Mouse (Mus musculus) mouse embryonic stem cell (cell line): Measurements from ENCODE around the gene E2f8.

ENCODE experiments used
- in situ Hi-C, 2 experiments: fragments of 300-500 bp; cut with MboI; formaldehyde crosslinking; loops; 1 replicate in 1 of 2; 3 replicates in 1 of 2; pipeline ENCODE4 v1.14.3; 2019 to 2020; ENCODE audit warnings: low sequenced_read_pairs in 2 of 2, low pct_unique_long_range_greater_than_20kb in 1 of 2, mixed read lengths in 1 of 2; ENCODE audit not compliant: unreplicated experiment in 1 of 2

The E2f8 gene

DNA sequence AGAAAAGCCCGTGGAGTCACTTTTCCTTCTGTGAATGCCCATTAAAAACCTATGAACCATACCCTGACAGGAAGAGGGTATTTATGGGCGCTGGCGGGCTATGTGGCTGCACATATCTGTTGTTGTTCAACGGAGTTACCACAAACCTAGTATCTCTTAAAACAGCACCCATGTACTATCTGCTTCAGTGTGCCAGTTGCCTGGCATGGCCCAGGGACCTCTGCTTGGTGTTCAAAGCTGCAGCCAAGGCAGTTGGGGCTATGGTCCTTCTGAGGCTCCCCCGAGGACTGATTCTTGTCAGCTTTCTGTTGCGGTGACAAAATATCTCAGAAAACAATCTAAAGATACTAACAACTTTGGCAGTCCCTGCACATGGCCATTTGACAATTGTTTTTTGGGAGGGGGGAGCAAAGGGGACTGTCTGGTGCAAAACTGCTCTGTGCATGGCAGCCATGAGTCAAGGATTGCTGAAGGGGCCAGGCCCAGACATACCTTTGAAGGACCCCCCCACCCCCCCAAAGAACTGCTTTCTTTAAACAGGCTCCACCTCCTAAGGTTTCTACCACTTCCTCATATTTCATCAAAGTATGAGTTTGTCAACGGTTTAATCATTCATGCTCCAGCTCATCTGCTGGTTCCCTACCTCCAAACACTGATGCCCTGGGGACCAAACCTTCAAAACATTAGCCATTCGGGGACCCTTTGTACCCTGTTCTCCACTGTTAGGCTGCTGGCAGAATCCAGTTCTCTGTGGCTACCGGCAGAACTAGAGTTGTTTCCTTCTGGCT is 16.5 kb downstream of the E2f8 start:
- in situ Hi-C loops, result no loop called here

DNA sequence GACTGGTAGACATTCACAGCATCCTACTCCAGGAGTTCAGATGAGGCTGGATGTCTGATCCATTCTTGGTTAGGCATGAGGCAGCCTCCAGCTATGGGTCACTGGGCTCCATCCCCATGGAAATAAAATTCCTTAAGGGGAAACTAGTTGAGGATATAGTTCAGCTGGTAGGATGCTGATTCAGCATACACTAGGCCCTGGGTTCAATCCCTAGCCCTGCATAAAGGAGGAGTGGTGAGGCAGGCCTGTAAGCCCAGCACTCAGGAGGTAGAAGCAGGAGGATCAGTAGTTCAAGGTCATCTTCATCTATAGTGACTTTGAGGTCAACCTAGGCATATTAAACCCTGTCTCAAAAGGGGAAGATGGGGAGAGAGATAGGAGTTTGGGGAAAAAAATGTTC is 17.2 kb downstream of the E2f8 start:
- in situ Hi-C loops, result no loop called here

DNA sequence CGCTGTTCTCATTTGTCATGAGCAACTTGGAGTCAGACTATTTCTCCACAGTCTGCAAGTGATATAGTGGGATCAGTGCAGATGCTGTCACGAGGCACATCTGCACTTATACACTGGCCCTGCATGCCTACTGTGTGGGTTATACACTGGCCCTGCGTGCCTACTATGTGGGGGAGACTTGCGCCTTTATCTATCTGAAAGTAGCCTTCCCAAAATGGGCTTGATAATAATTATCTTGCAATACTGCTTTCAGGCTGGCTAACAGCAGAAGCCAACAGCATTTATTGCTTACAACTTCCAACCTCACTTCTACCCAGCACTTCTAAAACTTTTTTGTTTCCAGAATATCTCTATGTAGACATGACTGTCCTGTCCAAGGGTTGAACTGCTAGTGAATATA is 19.6 kb downstream of the E2f8 start:
- in situ Hi-C loops, result no loop called here

DNA sequence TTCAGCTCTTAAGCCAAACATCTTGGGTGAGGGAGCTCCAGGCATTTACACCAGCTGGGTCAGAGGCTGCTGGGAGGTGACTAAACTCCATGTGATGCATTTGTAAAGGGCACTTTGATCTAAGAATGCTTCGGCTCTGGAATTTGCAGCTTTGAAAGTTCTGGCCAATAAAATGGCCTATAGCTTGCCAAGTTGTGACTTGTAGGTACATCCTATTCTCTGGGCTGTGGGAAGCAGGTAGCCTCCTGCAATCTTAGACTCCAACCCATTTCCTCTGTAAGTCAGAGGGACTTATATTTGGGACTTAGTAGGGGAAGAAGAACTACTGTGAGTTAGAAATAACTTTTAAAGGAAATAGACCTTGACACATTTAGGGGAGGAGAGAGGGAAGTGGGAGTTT is 20.4 kb downstream of the E2f8 start:
- in situ Hi-C loops, result no loop called here

DNA sequence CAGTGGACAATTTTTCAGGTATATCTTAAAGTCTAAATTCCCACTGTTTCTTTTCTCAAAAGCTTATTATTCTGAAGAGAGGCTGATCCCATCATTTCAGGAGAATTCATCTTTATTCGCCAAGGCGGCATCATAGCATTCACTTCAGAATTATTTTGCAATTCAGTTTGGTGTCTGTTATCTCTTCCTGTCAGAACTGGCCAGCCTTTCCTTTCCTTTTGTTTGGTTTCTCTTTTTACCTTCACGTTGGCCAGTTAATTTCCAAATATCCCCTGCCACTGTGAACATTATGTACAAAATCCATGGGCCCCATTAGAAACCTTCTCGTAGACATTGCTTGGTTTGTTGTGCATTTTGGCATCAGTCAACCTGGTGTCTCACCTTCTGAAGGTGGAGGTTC is 22.0 kb downstream of the E2f8 start:
- in situ Hi-C loops, result no loop called here

DNA sequence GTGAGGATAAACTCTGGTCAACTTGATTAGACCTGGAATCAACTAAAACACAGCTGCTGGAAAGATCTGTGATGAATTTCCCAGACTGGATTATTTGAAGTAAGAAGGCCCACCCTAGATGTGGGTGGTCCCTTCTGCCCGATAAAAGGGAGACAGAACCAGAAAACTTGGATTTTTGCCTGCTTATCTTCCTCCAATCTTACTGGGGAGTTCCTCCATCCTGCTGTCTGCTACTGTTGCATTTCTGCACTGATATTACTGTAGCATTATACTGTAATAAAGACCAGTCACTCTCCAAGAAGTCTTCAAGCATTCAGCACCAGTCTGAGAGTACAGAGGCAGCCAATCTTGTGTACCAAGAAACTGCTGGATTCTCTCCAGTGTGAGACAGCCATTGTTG is 23.1 kb downstream of the E2f8 start:
- in situ Hi-C loops, result no loop called here

DNA sequence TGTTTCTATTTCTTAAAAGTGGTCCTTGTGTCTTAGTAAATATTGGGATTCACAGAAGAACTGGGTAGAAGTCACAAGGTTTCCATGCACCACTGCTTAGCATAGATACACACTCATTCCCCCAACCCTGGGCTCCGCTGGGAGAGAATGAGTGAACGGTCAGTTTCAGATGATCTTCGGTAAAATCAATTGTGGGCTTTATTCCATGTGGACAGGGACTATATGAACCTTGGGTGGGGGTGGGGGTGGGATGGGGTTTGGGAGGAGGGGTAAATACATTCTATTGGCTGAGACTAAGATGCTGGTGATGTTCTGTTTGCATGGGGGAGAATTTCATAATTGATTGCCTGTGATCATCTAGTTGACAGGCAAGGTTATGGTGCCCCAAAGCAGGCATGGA is 25.9 kb downstream of the E2f8 start:
- in situ Hi-C loops, result no loop called here

DNA sequence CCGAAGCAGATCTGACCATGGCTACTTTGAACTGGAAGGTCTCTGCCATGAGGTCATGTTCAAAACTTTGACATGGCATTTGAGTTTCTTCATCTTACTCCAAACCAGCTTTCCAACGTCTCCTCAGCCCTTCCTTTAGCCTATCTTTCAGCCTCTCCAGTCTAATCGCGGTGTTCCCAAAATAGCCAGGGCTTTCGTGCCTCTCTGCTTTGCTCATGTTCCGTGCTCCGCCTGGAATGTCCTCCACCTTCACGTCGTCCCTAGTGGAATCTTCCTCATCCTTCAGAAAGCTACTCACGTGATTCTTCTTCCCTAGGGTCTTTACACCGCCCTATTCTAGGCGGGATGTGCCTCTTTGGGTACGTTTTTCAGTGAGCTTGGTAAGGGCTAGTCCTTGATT is 27.9 kb downstream of the E2f8 start:
- in situ Hi-C loops, result no loop called here

DNA sequence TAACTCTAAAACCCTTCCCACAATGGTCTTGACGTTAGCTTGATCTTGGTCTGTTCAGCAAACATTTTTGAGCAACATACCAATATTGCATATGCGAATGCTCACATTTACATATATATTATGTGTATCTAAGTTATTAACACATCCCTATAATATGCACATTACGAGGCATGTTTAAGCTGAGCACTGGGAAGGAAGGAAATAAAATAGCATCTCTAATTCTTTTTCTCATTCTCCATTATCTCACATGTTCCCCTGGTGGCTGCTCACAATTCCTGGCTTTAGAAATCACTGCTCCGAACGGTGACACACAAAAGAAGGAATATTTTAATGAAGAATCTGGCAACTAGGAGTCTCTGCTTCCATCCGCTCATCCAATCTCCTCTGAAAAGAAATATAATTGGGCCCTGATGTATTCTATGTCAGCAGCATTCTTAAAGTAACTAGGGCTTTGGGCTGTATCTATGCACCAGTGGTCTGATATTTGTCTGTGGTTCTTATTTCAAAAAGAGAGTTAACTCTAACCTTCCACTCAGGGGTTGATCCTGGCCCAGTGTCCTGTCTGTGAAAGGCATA is 29.8 kb downstream of the E2f8 start:
- in situ Hi-C loops, result no loop called here

DNA sequence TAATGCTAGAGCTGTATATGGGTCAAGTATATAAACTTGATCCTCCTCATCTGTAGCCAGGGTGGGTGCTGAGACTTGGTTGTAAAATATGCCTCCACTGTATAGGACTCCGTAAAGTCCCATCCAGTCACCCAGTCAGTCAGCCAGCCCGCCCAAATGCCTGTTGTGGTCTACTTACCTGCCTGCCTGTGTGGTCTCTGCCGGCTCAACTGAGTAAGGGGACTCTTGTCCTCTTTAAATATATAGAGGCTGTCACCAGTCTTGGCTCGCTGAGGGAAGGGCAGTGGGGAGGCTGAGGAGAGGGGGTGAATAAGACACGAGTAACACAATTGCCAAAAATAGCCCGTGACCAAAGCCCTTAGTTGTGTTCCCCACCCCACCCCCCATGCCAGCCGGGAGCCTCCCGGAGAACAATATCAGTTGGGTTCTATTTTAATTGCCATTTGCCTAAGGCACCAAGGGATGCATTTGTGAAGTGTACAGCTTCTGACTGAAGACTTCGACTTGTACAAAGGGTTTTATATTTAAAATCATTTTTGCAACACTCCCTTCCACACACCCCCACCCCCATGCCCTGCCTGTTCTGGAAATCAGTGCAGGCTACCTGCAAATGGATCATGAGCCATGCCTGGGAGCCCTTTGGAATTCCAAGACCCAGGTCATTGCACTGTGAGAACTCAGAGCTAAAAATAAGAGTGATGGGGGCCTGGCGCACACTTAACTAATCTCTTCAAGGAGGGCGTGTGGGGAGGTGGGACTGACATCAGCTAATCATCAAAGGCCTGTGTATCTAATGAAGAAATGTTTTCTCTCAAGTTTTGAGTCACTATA is 33.4 kb downstream of the E2f8 start, which contains the start of gene Csrp3:
Csrp3 (minus strand) TSS at position 214 of the 831 bp plus-strand sequence.
- in situ Hi-C loops, result no loop called here

DNA sequence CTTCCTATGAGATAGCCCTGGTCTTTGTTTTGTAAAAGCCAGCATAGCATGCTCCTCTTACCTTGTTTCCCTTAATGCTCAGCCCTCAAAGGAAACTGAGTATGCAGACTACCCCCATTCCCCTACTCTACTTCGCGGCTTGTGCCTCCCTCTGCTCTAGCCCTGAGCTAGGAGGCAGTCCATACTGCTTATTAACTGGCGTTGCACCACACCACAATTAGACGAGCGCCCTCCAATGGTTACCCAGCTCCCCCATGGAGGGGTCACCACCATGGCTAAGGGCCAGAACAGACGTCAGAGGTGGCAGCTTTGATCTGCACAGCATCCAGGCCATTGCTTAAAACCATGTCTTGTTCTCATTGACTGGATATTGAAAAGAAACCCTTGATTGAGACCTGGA is 34.6 kb downstream of the E2f8 start:
- in situ Hi-C loops, result no loop called here

DNA sequence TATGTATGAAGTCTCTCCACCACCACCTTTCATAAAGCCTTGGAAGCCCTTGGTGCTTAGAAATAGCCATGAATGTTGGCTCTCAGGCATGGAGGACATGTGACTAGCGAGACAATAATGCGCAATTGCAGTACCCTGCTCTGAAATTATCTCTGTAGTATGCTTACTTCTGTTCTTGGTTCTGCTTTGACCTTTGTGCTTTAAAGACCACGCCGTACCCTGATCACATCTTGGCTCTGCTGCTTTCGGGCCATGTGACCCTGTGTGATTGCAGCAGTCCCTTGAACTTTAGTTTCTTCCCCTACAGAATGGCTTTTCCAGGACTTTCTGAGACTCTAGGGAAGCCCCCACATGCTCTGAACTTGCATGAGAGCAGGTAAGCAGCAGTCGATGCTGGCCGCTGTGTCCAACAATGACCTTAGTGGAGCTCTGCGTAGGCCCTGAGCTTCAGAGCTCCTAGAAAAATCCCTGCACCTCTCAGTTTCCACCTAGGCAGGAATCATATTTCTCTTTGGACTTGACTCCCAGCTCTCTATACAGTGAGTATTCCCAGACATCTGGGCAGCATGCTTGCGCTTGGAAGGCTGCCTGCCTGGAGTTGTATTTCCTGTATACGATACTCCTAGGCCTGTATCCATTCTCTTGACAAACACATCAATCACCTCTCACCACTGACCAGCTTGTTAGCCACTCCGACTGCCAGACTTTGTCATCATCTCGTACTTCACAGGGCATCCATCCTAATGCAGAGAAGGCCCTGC is 36.0 kb downstream of the E2f8 start:
- in situ Hi-C loops, result no loop called here

DNA sequence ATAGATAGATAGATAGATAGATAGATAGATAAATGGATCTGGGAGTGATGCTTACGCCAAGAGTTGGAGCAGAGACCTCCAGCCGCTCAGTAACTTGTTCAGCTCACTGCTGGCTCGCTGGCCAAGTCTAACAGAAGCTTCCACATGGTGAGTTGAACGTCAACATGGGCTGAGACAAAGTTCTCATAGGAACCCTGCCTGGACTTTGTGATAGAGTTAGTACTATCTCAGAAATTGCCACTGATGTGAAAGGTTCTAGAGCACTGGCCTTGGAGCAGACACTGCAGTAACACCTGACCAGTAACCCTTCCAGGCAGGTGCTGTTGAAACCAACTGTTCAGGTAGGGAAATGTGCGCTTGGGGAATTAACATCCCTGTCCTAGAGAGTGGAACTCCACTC is 37.9 kb downstream of the E2f8 start:
- in situ Hi-C loops, result no loop called here

DNA sequence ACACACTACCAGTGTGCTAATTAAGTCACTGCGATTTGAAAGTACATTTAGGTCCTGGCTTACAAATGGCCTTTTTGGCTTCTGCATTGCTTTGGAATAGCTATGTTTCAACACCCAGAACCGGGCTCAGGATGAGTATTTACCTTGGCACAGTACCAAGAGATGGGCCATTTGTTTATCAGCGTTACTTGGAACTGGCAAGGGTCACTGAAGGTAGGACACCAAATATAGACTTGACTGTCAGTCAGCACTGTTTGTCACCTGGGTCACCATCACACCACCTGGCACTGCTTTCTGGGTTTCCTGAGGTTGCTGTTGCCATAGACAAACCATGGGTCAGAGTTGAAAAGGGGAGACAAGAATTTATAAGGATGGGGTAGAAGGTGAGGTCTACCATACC is 39.0 kb downstream of the E2f8 start:
- in situ Hi-C loops, result no loop called here

DNA sequence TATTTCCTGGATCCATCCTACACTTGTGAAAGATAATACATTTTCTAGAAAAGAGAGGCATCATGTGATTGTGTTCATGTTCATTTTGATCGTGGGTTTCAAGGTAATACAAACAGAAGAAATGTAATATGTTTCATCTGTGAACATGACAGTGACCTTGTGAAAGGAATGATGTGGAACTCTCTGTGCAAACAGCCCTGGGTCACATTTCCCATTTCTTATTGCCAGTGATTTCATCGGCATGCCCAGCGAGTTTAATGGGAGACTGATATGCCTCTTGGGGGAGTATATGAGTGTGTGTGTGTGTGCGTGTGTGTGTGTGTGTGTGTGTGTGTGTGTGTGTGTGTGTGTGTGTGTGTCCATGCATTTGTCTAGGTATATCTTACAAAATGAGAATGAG is 39.9 kb downstream of the E2f8 start:
- in situ Hi-C loops, result no loop called here

DNA sequence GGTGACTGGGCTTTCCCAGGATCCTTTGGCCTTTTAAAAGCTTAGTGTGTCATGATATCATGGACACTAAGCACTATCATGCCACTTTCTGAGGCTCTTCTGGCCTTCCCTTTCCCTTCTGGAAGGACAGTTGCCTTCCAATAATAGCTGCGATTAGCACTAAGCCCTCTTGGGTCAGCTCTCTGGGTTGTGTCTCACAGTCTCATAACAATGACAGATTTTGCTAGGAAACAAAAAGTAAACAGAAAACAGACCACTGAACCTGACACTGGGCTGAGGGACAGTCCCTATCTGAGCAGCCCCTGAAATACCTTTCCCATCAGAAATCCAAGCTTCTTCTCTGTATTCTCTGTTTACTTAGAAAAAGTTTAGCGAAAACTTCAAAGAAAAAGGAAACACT is 40.9 kb downstream of the E2f8 start:
- in situ Hi-C loops, result no loop called here

DNA sequence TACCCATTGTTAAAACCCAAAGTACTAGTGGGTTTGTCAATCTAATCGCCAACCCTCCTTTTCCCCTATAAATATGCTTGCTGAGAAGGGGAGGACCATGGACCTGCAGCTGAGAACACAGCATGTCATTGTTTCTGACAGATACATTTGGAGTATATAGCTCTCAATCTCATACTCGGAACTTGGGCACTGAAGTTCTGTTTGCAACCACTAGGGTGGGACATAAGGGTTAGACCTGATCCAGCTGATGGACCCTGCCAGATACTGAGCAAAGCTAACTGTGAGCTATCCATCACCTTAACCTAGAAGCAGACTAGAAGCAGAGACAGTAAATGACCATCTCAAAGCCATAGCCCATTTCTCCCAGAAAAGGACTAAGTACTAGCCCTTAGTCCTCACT is 43.0 kb downstream of the E2f8 start:
- in situ Hi-C loops, result no loop called here

DNA sequence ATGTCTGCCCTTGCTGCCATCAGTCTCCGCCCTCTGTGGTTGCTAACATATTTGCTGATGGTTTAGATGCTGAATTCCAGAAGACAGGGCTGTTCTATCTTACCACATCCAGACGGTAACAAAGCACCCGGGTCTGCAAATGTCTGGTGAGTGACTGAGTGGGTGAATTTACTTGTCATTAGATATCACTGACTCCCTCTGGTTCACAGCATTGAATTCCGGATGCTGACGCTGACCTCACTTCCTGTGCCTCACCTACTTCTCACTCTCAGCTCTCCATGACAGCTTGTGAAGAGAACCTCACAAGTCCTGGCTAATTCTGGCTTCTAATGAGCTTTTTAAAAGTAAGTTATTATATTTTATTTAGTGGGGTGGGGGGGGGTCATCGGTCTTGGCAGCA is 44.4 kb downstream of the E2f8 start:
- in situ Hi-C loops, result no loop called here
